Mouse (Mus musculus) thymus, adult 2 months (tissue): Measurements from ENCODE around the gene Hic2.

ENCODE experiments used
- CTCF ChIP-seq: fragments of 200-500 bp; IDR thresholded peaks from 2 replicates; pipeline ENCODE4 v1.5.1; 2012; ENCODE audit warnings: mild to moderate bottlenecking, control low read depth, low read length, moderate library complexity, borderline replicate concordance; ENCODE audit not compliant: control insufficient read depth, poor library complexity, insufficient read depth; ENCODE audit errors: extremely low read depth
- POLR2A ChIP-seq: fragments of 200-500 bp; IDR thresholded peaks from 2 replicates; pipeline ENCODE4 v1.6.1; 2012; ENCODE audit warnings: mild to moderate bottlenecking, low read length, control low read depth, moderate library complexity; ENCODE audit not compliant: control insufficient read depth, poor library complexity, insufficient read depth; ENCODE audit errors: extremely low read depth

DNA sequence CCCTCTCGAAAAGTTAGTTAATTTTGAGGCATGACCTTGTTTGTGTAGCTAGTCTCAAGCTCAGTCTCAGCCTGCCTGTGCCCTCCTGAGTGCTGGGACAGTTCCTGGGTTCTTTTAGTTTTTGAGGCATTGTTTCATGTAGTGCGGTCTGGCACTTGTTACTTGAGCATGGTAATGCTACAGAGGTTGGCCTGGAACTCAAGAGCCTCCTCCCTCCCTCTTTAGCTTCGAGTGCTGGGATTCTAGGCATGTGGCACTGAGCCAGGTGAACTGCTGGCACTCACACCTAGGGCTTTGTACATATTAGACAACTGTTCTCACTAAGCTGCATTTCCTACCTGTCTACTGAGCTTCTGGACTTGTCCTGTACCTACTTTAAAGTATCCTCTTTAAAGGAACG lies 14.4 kb downstream of the Hic2 start:
- TF ChIP-seq CTCF (no peak), POLR2A (no peak)
